Mouse (Mus musculus) testis, adult 2 months (tissue): ENCODE data around the gene Insig1. TPM values are rescaled to one million over a fixed set of nuclear protein-coding genes. Genes with fewer than 3 reads are reported as not detected.

Source experiments
- H3K27ac ChIP-seq: fragments of 200-500 bp; 2 replicates; pipeline ENCODE4 v1.5.1; 2012; ENCODE audit warnings: low read depth, low read length; ENCODE audit not compliant: control insufficient read depth, insufficient read depth
- H3K27me3 ChIP-seq: fragments of 200-500 bp; 2 replicates; pipeline ENCODE4 v1.6.1; 2012; ENCODE audit warnings: mild to moderate bottlenecking, low read length, moderate library complexity; ENCODE audit not compliant: control insufficient read depth, insufficient read depth
- H3K36me3 ChIP-seq: fragments of 200-500 bp; 2 replicates; pipeline ENCODE4 v1.6.1; 2012; ENCODE audit warnings: mild to moderate bottlenecking, low read length; ENCODE audit not compliant: control insufficient read depth, insufficient read depth
- H3K4me1 ChIP-seq: fragments of 200-500 bp; 2 replicates; pipeline ENCODE4 v1.6.1; 2012; ENCODE audit warnings: low read length; ENCODE audit not compliant: control insufficient read depth, insufficient read depth
- H3K4me3 ChIP-seq: fragments of 200-500 bp; 2 replicates; pipeline ENCODE4 v1.5.1; 2012; ENCODE audit warnings: low read depth, mild to moderate bottlenecking, low read length, moderate library complexity, mixed read lengths; ENCODE audit not compliant: control insufficient read depth
- CTCF ChIP-seq: fragments of 200-500 bp; IDR thresholded peaks from 2 replicates; pipeline ENCODE4 v1.5.1; 2012; ENCODE audit warnings: low read depth, mild to moderate bottlenecking, inconsistent platforms, low read length, moderate library complexity; ENCODE audit not compliant: control insufficient read depth, insufficient read depth, insufficient replicate concordance
- POLR2A ChIP-seq: fragments of 200-500 bp; IDR thresholded peaks from 2 replicates; pipeline ENCODE4 v1.6.1; 2012; ENCODE audit warnings: low read depth, mild to moderate bottlenecking, inconsistent platforms, low read length, moderate library complexity; ENCODE audit not compliant: control insufficient read depth
- polyA plus RNA-seq: library from polyadenylated mRNA; depleted of rRNA; stranded (reverse); fragments of >200 nt; gene quantifications from 2 replicates; pipeline ENCODE4 v1.2.3, GENCODE M21; 2012

Gene Insig1
- polyA plus RNA-seq, 1 experiment, result 14.1 TPM

DNA sequence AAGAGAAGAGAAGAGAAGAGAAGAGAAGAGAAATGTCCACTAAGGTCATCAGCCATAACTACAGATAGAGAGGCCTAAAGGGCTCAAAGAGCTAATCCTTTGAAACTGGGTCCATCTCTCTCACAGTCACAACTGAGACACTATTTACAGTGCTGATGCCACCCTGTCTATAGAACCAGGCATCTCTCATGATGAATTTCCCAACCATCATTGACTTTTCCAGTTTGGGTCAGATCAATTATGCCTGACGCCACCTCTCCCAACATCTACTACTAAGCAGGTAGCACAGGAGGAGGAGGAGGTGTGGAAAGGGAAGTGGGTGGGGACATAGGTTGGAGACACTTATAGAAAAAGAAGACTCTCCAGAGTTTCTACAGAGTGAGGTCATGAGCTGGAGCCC lies 34.6 kb upstream of the Insig1 start:
- no peak overlapping the region for H3K27ac ChIP-seq
- TF ChIP-seq CTCF (no peak), POLR2A (no peak)
- H3K4me3 ChIP-seq, result no peak overlapping the region
- no peaks in the 10 kb centered on the region for H3K36me3 ChIP-seq
- no peaks in the 10 kb centered on the region for H3K4me1 ChIP-seq
- H3K27me3 ChIP-seq, result no peaks in the 10 kb centered on the region

DNA sequence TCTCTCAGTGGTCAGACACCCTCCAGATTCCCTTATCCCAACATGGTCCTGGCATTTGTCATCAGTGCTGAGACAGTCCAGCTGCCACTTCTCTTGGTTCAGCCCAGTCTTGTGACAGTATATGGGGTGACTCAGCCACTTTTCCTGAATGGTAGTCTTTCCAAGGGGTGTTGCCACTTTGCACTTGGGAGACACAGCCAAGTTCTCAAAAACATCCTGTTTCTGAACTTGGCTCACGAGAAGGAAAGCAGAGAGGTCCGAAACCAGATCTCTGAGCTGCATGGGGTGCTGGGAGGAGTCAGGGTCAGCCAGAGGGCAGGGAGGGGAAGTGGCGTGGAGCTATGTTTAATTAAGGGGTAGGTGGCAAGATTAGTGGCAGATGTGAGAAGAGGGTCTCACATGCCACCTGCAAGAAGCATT lies 34.0 kb upstream of the Insig1 start:
- Histone ChIP-seq H3K27me3 (no peaks in the 10 kb centered on the region), H3K4me3 (no peak overlapping the region), H3K27ac (no peak overlapping the region), H3K4me1 (no peaks in the 10 kb centered on the region), H3K36me3 (no peaks in the 10 kb centered on the region)
- TF ChIP-seq POLR2A, result no peak
- TF ChIP-seq CTCF, result no peak

DNA sequence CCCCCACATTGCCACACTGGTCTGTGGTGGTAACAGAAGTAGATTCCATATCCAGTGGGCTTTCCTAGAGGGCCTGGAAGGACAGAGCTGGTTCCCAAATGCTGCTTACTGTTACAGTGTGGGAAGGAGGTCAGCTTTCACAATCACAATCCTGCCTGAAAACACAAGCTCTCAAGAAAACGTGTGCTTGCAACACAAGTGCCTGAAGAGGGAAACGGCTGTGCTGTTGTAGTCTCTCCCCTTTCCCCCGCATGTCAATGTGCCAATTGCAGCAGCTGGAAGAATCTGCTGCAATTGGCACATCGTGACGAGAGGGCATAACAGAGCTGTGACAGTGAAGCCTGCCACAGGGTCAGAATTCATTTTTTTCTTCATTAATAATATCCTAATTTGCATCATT lies 33.5 kb upstream of the Insig1 start:
- no peak overlapping the region for H3K27ac ChIP-seq
- no peak overlapping the region for H3K4me3 ChIP-seq
- TF ChIP-seq POLR2A, result no peak
- no peak for TF ChIP-seq CTCF
- no peaks in the 10 kb centered on the region for H3K27me3 ChIP-seq
- no peaks in the 10 kb centered on the region for H3K4me1 ChIP-seq
- H3K36me3 ChIP-seq, result no peaks in the 10 kb centered on the region

DNA sequence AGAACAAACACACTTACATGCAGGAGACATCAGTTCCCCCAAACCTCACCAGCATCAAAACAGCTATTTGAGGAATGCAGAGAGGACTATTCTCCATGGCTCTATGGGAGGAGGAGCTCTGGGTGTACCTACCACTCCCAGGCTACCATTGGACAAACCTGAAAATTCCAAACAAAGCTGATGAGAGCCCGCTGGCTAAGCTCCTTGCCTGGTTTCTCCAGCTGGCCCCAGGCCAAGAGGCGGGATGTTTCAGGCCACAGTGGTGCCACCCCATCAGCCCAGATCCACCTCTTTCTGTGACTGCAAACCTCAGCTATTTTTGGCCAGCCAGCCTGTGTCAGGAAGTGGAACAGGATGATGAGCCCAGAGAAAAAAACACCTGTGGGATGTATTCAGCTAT lies 33.0 kb upstream of the Insig1 start:
- Histone ChIP-seq H3K27me3 (no peaks in the 10 kb centered on the region), H3K36me3 (no peaks in the 10 kb centered on the region), H3K4me3 (no peak overlapping the region), H3K27ac (no peak overlapping the region), H3K4me1 (no peaks in the 10 kb centered on the region)
- no peak for TF ChIP-seq CTCF
- no peak for TF ChIP-seq POLR2A

DNA sequence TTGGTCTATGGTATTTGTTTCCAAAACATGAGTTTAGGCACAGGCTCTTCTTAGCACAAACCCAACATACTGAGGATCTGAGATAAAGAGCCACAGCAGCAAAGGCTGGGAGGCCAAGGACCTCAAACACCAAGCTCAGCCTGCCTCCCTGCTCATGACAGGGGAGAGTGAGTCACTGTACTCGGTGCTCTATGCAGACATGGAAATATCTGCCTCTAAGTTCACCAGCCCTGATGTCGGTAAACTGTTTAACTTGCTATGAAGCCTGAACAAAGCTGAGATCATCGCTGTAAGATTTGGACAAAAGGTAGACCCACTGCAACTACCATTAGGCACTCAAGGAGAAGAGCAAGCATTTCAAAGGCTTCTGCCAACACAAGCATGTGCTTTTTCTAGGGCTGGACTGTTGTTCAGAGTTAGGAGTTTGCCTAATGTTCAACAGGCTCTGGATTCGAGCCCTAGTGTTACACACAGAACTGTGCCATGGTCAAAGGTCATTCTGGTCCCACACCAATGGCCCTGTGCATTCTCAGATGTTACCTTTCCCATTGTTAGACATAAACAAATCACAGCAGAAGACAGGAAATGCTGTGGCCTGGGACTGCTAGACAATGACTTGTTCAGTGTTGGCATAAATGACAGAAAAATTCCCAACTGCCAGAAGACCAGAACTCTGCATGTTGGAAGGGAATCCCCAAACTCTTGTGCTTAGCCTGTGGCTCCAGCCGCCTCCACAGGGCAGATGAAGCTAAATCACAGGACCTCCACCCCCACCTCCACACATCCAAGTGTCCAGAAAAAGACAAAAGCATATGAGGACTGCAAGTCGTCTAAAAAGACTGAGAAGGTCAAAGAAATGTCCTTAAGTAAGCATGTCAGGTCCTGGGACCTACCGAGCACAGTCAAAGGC lies 31.2 kb upstream of the Insig1 start:
- no peak overlapping the region for H3K4me3 ChIP-seq
- no peaks in the 10 kb centered on the region for H3K27me3 ChIP-seq
- H3K27ac ChIP-seq, result no peak overlapping the region
- no peaks in the 10 kb centered on the region for H3K36me3 ChIP-seq
- TF ChIP-seq POLR2A (no peak), CTCF (no peak)
- H3K4me1 ChIP-seq, result no peaks in the 10 kb centered on the region

DNA sequence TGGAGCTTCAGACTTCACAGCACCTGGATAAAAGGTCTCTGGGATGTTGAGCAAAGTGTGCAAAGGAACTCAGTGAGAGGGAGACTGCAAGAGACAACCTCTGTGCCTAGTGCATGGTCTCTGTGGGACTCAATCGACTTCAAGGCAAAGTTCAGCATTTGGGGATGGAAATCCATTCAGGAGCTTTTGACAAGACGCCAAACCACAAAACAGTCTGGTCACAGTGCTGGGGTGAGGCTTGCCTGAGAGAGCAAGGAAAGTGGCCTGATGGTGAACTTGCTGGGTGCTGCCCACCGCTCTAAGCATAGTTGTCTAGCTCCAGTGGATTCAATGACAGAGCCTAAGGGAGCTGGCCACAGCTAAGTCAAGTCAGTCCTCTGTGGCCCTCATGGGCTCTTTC lies 30.4 kb upstream of the Insig1 start:
- TF ChIP-seq POLR2A, result no peak
- TF ChIP-seq CTCF, result no peak

DNA sequence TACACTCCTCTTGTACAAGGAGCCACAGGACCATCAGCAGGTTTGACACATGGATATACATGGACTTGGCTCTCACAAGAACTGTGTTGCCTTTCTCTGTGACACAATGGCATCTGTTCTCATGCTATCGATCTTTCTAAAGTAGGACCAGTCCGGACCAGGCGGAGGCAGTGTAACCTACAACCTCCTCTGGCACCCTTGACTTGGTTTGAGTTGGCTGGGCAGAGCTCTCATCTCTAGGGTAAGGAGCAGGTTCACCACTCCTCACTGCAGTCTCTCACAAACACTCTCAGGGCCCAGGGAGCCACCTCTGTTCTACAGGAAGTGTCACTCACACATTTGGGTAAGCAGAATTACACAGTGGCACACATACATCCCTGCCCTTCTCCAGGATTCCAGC lies 29.1 kb upstream of the Insig1 start:
- no peak for TF ChIP-seq CTCF
- Histone ChIP-seq H3K4me3 (no peak overlapping the region), H3K36me3 (no peaks in the 10 kb centered on the region), H3K27me3 (no peaks in the 10 kb centered on the region), H3K27ac (no peak overlapping the region), H3K4me1 (no peaks in the 10 kb centered on the region)

More for the DNA sequence above, 30.4 kb upstream of the Insig1 start:
- Histone ChIP-seq H3K27ac (no peak overlapping the region), H3K4me1 (no peaks in the 10 kb centered on the region), H3K4me3 (no peak overlapping the region), H3K36me3 (no peaks in the 10 kb centered on the region), H3K27me3 (no peaks in the 10 kb centered on the region)
